Mouse (Mus musculus) sigmoid colon, adult 10 weeks (tissue): ENCODE data around the gene Fut1. TPM values are rescaled to one million over a fixed set of nuclear protein-coding genes. Genes with fewer than 3 reads are reported as not detected.

ENCODE experiments used
- polyA plus RNA-seq: library from polyadenylated mRNA; stranded (reverse); fragments of 350-450 nt; fragmentation: Illumina TruSeq; extraction: RNeasy Lipid Tissue Mini Kit (QIAGEN cat#74804); gene quantifications from one replicate; pipeline ENCODE4 v1.2.3, GENCODE M21; 2014; ENCODE audit warnings: low read depth, low replicate concordance

The Fut1 gene
- 0.38 TPM for polyA plus RNA-seq

DNA sequence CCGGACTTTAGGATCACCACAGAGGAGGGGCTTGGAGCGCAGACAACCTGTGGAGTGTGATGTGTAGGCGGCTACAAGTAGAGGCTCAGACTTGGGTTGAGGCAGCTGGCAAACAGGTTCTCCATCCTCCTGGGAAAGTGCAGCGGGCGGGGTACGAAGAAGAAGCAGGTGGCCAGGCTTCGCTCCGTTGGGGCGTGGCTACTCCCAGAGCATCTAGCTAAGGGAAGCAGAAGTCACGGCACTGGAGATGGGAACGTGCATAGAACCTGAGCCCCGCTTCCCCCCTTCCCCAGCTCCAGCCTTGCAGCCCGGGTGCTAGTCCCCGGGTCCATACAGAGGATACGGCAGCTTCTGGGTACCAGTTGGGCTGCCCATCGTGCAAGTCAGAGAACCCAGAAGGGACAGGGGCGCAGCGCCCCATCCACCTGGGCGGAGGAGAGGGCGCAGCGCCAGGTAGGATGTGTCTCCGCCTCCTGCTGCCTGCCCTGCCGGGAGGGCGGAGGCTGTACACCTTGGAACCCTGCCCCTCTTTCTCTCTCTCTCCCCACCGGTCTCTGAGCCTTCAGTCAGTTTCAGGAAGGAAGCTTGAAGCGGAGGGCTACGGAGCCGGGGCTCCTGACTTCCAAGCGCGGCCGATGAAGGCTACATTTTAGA is at the start of gene Fut1:
Gene Fut1 (plus strand): TSS at position 248 of the 654 bp plus-strand sequence.

GRCm38 (mm10) chr7:45570103-45570741 is 46.9 kb upstream of the Fut1 start, which contains the start of gene Bcat2:
Gene Bcat2, plus strand, starts transcription at chr7:45570153.

GRCm38 (mm10) chr7:45621443-45621842 is 4.4 kb downstream of the Fut1 start, which contains the start of gene Izumo1:
Gene Izumo1, plus strand, starts transcription at chr7:45621811.

GRCm38 (mm10) chr7:45627261-45627660 is 10.2 kb downstream of the Fut1 start, which contains the start of gene Rasip1:
Gene Rasip1, plus strand, starts transcription at chr7:45627488.

GRCm38 (mm10) chr7:45639561-45640027 is 22.5 kb downstream of the Fut1 start, which contains the start of gene Mamstr:
Gene Mamstr, plus strand, starts transcription at chr7:45639977.

DNA sequence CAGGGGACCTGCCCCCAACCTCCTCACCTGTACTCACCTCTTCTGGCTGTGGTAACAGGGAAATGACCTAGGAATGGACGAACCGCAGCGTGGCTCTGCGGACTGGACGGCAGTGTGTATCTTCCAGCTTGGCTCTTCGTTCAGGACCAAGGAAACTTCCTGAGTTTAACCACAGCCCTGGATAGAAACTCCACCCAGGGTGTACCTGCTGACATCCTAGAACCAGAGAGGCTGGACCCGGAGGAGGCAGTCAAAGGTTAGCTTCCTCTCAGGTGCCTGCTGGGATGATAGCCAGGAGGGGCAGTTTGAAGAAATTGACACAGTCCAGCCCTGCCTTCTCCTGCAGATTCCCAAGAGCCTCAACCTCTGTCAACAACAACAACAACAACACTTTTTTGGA is 49.1 kb downstream of the Fut1 start, which contains the start of gene Fut2:
Gene Fut2 (minus strand): TSS at position 234 of the 400 bp plus-strand sequence.

Other genes with a start within 250 kb of the Fut1 start
- not detected for gene Lin7b, start 246.7 kb upstream of the Fut1 start, polyA plus RNA-seq
- 119 TPM for gene Snrnp70, start 221.5 kb upstream of the Fut1 start, polyA plus RNA-seq
- not detected for gene Kcna7, start 211.6 kb upstream of the Fut1 start, polyA plus RNA-seq
- not detected for gene Ntf5, start 203.6 kb upstream of the Fut1 start, polyA plus RNA-seq
- not detected for gene Lhb, start 196.5 kb upstream of the Fut1 start, polyA plus RNA-seq
- 2.6 TPM for gene Gys1, start 182.4 kb upstream of the Fut1 start, polyA plus RNA-seq
- gene Ruvbl2, start 179.2 kb upstream of the Fut1 start, polyA plus RNA-seq = 0.63 TPM
- gene Ftl1, start 157.4 kb upstream of the Fut1 start, polyA plus RNA-seq = 3.0 TPM
- 1.4 TPM for gene Bax, start 150.4 kb upstream of the Fut1 start, polyA plus RNA-seq
- gene Tulp2, start 135.4 kb upstream of the Fut1 start, polyA plus RNA-seq = not detected
- gene Gm45808, start 130.5 kb upstream of the Fut1 start, polyA plus RNA-seq = not detected
- 3.8 TPM for gene Dhdh, start 128.5 kb upstream of the Fut1 start, polyA plus RNA-seq
- gene Nucb1, start 106.9 kb upstream of the Fut1 start, polyA plus RNA-seq = 82.6 TPM
- gene Ppp1r15a, start 91.0 kb upstream of the Fut1 start, polyA plus RNA-seq = 1.0 TPM
- gene Plekha4, start 91.0 kb upstream of the Fut1 start, polyA plus RNA-seq = 0.25 TPM
- gene Hsd17b14, start 62.4 kb upstream of the Fut1 start, polyA plus RNA-seq = not detected
- 2.6 TPM for gene Bcat2, start 47.1 kb upstream of the Fut1 start, polyA plus RNA-seq
- not detected for gene Fgf21, start 1.8 kb upstream of the Fut1 start, polyA plus RNA-seq
- not detected for gene Izumo1, start 4.5 kb downstream of the Fut1 start, polyA plus RNA-seq
- not detected for gene Rasip1, start 10.2 kb downstream of the Fut1 start, polyA plus RNA-seq
- 0.19 TPM for gene Mamstr, start 22.7 kb downstream of the Fut1 start, polyA plus RNA-seq
- gene Fut2, start 49.1 kb downstream of the Fut1 start, polyA plus RNA-seq = 61.8 TPM
- gene Ntn5, start 66.7 kb downstream of the Fut1 start, polyA plus RNA-seq = not detected
- not detected for gene Sec1, start 77.1 kb downstream of the Fut1 start, polyA plus RNA-seq
- gene Car11, start 82.6 kb downstream of the Fut1 start, polyA plus RNA-seq = not detected
- 2.9 TPM for gene Dbp, start 87.8 kb downstream of the Fut1 start, polyA plus RNA-seq
- gene Rpl18, start 98.2 kb downstream of the Fut1 start, polyA plus RNA-seq = 2.1 TPM
- 0.66 TPM for gene Sphk2, start 100.7 kb downstream of the Fut1 start, polyA plus RNA-seq
- gene Fam83e, start 103.9 kb downstream of the Fut1 start, polyA plus RNA-seq = 55.9 TPM
- not detected for gene Spaca4, start 108.5 kb downstream of the Fut1 start, polyA plus RNA-seq
- not detected for gene Lmtk3, start 166.4 kb downstream of the Fut1 start, polyA plus RNA-seq
- 2.6 TPM for gene Sult2b1, start 167.4 kb downstream of the Fut1 start, polyA plus RNA-seq
- 17.2 TPM for gene Cyth2, start 197.3 kb downstream of the Fut1 start, polyA plus RNA-seq
- gene Kcnj14, start 207.5 kb downstream of the Fut1 start, polyA plus RNA-seq = not detected
- not detected for gene Grwd1, start 213.7 kb downstream of the Fut1 start, polyA plus RNA-seq